Mouse (Mus musculus): Measurements from ENCODE around the gene Zbtb8b. TPM values are rescaled to one million over a fixed set of nuclear protein-coding genes. Genes with fewer than 3 reads are reported as not detected.
"Not testable (repeated sequence)": the region's sequence is repeated elsewhere in the genome, so short reads cannot be mapped to it uniquely, and the experiment has no call there.

Zbtb8b gene
- total RNA-seq, 2 experiments from 2014 or later, result not detected

DNA sequence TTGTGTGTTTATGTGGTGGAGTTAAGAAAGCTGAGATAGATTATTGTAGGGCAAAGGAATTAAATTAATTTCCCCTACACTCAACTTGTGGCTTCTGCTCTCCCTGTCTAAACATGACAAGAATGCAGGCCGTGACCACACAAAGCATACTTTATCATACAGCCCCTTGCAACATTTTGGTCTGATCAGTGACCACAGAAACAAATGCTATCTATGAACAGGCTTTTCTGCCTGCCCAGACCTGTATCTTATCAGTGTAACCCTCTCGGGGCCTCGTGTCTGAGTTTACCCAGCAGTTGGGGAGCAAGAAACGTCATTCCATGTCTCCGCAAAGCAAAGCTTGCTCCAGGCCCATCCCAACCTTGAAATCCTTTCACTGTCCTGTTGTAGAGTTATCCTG lies 24.2 kb downstream of the Zbtb8b start:
- DNase-seq, result no peak

DNA sequence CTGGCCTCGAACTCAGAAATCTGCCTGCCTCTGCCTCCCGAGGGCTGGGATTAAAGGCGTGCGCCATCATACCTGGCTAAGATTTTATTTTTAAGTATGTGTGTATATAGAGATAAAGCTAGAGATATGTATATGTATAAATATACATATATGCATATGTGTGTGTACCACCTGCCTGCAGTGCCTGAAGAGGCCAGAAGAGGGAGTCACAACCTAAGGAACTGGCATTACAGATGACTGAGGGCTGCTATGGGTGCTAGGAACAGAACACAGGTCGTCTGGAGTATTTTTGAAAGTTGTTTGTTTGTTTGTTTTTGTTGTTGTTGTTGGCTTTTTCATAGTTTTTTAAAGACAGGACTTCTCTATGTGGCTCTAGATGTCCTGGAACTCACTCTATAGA lies 24.8 kb downstream of the Zbtb8b start:
- DNase-seq, result no peak

DNA sequence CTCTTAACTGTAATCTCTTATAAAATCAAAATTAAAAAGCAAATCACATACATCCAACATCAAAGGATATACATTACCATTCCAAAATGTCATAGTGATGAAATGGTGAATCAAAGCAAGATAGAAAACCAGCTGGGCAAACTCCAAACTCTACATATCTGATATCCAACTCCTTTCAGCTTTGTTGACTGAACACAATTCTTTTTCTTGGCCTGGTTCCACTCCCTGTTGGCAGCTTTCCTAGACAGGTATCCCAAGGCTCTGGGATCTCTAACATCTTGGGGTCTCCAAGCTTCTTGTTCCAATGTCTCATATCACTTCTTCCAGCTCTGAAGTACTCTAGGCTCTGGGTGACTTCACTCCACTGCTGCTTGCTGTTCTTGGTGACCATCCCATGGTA lies 29.7 kb downstream of the Zbtb8b start:
- DNase-seq, result no peak

DNA sequence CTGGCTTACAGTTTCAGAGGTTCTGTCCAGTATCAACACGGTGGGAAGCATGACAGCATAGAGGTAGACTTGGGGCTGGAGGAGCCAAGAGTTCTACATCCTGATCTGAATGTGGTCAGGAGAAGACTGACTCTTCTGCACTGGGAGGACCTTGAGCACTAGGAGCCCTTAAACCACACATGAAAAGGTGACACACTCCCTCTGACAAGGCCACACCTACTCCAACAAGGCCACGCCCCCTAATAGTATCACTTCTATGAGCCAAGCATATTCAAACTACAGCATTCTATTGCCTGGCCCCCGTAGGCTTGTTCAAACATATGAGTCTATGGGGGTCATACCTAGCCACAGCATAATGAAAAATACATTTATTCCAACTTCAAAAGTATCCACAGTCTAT lies 30.1 kb downstream of the Zbtb8b start:
- not testable (repeated sequence) for DNase-seq

DNA sequence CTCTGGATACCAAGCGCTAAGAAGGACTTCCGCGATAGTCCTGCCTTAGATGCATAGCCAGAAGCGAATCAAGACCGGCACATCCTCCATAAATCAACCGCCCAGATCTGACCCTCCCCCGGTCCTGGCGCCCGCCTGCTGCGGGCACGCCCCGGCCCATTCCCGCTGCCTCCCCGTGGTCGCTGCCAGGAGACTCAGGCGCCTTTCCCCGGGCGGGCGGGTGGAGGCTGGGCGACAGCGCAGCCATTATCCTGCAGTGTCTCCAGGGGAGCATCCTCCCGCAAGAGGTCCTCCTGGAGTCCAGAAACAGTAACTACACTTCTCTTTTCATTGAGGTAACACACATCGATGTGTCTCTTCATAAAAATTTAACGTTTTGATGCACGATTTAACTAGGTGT lies 34.2 kb downstream of the Zbtb8b start:
- peak; percentile 53 for DNase-seq

DNA sequence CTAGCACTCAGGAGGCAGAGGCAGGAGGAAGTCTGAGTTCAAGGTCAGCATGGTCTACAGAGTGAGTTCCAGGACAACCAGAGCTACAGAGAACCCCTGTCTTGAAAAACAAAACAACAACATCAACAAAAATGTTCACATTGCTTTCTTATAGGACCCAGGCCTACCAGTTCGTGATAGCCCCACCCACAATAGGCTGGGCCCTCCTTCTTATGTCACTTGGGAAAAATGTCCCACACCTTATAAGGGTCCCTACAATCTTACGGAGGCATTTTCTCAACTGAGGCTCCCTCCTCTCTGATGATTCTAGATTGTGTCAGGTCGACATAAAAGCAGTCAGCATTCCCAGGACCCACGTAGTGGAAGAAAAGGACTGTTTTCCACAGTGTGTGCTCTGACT lies 40.8 kb downstream of the Zbtb8b start:
- DNase-seq, result no peak

DNA sequence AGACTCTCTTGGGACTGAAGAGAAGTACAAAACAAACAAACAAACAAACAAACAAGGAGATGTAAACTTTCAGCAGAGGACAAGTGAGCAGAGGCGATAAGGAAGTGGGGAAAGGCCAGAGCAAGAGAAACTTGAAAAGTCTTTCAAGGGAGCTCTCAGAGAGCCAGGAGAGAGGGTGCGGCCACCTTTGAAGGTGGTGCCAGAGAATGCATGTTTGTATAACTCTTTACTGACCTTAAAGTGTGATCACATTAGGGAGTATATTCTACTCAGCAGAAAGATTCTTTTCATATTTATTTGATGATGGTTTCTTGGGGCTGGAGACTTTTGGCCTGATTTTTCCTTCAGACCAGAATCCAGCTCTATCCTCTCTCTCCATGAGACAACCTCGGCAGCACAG lies 43.7 kb downstream of the Zbtb8b start:
- DNase-seq, result no peak

DNA sequence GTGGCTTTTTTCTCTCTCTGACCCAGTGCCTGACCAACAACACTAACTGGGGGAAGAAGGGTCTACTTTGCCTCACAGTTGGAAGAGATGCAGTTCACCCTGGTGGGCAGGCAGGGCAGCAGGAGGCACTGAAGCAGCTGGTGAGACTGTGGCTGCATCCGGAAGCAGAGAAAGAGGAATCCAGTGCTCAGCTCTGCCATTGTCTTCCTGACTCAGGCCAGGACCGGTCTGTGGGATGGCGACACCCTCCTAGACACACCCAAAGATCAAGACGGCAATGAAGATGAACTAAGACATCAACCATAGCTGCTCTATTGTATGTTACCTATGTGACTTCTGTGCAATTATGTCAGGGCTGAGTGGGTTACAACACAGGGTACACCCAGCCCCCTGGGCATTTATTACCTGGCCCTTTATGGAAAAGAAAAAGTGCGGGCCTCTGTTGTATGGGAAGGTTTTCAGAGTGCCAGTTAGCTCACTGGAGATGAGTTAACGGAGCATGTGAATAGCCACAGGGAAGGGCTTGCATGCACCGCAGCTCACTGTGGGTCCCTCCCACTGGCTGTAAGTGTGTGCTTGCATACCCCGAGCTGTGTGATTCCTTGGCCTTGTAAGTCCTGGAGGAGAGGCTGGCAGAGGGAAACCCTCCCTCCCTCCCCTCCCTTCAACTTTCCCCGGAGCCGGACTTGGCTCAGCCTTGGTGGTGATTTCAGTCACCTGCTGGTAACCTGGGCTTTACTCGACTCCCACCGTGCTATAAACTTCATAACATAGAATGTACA lies 46.4 kb downstream of the Zbtb8b start:
- DNase-seq, result no peak

DNA sequence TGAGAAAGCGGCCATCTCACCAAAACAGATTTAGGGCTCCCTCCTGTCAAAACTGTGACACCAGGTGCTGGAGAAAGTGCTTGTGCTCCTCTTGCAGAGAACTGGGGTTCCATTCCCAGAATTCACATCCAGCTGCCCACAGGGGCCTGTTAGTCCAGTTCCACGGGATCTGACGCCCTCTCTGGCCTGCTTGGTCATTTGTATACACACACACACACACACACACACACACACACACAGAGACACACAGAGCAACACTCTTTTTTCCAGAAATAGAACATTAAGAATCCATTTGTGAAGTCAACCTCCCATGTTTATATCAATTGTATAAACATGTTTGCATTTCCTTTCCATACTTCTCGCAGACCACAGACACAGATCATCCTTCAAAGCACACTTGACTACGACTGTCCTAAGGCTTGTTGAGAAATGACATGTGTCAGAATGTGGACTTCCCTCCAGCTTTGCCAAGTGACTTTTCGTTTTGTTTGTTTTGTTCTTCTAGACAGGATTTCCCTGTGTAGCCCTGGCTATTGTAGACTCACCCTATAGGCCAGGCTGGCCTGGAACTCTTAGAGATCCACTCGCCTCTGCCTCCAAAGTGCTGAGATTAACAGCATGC lies 49.6 kb downstream of the Zbtb8b start:
- DNase-seq, result no peak

DNA sequence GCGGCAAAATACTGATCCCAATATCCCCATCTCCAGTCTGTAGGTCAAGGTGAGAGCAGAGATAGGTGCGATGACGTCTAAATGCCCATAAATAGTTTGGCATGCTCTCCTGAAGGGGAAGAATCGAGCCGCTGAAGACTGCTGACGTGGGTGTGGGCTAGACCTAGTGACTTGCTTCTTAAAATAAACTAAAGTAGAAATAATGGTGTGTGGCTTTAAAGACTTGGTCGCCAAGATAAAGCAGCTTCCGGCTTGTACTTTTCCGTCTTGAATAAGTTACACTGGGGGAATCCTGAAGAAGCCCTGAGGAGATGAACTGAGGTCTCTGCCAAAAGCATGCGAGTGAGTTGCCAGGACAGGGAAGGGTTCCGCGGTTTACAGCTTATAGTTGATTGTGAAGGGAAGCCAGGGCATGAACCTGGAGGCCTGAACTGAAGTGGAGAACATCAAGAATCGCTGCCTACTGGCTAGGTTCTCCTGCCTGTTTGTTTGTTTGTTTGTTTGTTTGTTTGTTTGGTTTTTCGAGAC lies 50.4 kb downstream of the Zbtb8b start:
- no peak for DNase-seq

DNA sequence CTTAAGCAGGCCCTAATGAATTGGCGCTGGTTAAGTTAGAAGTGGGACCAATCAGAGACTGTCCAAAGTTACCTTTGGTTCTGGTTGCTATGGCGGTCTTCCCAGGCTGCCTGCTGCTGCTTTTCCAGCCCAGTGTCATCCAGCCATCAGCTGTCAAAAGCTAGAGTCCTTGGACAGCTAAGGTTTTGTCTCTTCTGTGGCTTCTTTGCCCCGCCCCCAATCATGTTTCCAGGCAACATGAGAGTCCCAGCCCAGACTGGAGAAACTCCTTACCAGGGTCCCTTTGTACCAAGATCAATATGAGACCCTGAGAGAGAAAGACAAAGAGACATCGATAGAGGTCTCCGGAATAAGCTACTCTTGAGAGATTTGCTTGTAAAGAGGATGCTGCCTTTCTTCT lies 52.2 kb downstream of the Zbtb8b start:
- DNase-seq, result no peak

DNA sequence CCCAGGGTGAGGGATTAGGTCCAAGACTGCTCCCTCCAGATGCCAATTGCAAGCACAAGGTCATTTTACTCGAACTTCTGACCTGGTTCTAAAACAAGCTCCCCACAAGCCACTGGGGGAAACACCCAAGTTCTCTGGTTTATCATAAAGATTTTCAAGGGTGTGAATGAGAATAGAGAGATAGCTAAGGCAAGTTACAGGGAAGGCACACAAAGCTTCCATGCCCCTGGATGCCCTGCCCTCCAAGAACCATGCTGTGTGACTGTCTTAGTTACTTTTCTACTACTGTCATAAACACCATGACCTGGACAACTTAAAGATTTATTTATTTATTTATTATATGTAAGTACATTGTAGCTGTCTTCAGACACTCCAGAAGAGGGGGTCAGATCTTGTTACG lies 53.7 kb downstream of the Zbtb8b start:
- DNase-seq, result no peak

DNA sequence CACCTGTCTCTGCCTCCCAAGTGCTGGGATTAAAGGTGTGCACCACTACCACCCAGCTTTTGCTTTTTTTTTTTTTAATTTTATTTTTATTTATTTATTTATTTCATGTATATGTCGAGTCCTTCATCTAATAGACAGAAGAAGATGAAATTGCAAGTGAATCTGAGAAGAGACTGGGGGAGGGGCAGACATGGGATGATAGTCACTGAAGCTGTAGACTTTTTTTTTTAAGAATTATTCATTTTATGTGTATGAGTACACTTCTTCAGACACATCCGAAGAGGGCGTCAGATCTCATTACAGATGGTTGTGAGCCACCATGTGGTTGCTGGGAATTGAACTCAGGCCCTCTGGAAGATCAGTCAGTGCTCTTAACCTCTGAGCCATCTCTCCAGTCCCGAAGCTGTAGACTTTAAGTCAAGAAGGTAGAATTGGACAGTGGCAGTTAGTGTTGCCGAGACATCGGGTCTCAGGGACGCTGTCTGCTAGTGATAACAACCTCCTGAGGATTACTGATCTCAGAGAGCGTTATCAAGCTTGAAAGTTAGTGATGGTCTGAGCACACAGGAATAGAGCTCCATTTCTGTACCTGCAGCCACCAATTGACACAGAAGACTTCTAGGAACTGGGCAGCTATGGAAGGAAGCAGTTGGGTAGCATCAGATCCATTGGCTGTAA lies 54.2 kb downstream of the Zbtb8b start:
- DNase-seq, result no peak

DNA sequence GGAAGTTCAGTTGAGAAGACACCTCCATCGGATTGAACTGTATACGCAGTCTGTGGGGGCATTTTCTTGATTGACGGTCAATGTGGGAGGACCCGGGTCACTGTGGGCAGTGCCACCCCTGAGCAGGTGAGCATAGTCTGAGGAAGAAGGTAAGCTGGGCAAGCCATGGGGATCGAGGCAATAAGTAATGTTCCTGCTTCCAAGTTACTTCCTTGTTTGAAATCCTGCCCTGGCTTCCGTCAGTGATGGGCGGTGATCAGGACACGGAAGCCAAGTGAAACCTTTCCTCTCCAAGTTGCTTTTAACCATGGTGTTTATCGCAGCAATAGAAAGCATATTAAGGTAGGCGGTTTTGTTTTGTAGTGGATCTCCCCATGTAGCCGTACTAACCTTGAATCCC lies 55.0 kb downstream of the Zbtb8b start:
- no peak for DNase-seq

DNA sequence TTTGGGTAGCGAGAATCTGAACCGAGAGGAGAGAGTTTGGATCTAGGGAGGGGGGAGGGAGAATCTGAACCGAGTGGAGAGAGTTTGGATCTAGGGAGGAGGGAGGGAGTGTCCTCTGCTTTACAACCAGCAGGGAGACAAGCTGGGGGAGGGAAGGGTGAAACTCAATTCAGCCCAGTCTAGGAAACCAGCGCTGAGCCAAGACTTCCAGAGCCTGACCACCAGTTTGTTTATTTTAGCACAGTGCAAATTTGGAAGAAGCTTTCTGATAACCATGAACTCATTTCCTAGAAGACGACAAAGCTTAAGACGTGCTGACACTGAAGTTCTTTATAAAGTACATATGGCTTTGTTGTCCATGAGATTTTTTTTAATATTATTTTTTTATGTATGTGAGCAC lies 56.2 kb downstream of the Zbtb8b start:
- no peak for DNase-seq

DNA sequence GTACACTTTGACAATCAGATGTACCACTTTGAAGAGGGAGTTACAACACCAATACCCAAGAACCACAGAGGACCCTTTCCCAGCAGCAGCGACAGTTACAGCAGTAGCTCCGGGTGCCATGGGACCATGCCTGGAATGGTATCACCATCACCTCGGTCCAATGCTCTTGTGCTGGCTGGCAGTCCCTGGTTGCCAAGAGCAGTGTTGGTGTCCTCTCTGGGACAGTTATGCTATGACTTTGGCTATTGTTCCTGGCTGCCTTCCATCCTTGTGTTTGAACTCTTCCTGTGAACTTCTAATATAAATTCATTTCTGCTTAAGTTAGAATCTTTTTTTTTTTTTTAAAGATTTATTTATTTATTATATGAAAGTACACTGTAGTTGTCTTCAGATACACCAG lies 57.1 kb downstream of the Zbtb8b start:
- DNase-seq, result no peak

DNA sequence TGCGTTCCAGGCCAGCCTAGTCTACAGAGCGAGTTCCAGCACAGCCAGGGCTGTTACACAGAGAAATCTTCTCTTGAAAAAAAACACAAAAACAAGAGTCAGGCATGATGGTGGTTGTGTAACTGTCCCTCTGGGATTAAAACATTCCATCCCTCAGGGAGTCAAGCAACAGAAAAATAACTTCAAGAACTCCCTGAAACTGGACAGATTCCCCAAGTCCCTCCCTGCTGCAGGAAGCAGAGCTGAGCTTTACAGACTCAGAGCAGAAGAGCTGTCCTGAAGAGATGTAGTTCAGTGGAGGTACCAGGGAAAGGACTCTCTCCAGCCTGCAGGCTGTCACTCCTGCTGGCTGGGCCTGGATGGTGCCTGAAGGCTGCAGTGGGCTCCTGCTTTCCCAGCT lies 58.2 kb downstream of the Zbtb8b start:
- DNase-seq, result no peak

DNA sequence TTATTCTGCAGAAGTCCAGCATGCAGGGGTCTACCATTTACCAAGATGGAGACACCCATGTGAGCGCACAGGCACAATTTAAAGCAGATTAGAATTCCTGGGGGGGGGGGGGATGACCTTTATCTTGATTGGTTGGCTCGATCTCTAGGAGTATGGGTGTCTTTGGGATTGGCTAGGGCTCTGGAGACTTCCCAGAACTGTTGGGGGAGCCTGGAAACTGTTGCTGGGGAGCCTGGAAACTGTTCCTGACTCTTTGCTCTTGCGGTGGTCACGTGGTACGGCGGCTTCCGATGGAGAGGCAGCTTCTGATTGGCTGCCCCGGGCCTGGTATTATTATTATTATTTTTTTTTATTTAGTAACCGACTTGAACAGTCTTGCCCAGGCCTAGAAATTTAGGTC lies 58.6 kb downstream of the Zbtb8b start:
- DNase-seq, result no peak

DNA sequence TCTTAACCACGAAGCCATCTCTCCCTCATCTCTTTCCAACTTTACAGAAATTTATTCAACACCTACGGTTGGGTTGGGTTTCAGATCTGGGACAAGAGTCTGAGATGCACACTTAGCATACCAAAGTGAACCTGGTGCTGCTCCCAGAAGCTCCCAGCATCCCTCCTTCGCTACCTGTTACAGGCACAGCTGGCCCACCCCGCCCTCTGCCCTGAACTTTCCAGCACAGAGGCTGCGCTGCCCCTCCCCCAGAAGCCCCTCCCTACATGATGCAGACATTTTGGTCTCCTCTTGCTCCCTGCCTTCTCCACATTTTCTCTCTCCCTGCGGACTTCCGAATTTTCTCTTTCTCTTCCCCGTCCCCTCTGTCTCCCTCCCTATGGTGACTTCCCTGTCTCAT lies 59.5 kb downstream of the Zbtb8b start:
- no peak for DNase-seq

DNA sequence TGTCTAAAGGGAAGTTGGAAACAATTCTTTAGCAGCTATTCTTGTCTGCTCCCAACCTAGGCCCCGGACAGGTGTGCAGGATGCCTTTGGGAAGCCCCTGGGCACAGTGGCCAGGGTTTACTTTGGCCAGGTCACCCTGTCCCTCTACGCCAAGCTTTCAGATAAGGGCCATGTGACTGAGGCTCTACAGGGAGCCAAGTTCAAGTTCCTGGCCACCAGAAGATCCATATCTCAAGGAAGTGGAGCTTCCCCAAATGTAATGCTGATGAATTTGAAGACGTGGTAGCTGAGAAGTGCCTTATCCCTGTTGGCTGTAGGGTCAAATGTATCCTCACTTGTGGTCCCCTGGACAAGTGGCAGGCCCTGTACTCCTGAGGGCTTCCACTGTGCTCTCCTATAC lies 60.8 kb downstream of the Zbtb8b start:
- DNase-seq, result no peak

DNA sequence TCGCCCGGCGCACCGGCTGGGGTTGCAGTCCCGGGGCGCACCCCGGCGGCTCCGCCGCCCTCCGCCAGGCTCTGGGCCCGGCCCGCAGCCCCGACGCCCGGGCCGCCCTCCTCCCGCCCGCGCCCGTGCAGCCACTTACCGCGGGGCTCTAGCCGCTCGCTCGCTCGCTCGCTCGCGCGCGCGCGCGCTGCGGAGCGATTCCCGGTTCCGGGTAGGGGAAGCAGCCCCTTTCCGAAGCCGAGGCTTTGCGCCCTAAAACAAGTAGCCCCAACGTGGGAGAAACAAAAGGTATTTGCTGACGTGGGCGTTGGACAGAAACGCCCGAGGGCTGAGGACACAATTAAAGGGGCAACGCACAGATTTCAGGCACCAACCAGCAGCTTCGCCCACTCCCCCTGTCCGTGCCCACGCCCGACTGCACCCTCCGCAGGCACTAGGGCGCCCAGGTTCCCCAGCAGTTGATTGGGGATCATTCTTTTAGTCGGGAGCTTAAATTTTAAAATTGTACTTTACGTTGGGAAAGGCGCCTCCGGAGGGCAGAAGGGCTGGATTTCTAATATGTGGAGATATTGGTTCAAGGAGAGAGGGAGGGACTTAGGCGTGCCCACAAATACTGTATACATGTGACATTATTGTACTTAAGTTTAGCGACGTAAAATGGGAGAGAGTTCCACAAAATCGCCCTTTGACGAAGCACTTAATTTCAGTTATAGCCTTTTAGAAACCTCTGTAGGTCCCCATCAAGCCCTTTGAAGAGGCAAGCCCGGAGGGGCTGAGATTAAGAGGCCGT lies 62.9 kb downstream of the Zbtb8b start, which contains the start of gene Zbtb8a:
Gene Zbtb8a, minus strand, starts transcription at position 516 of the 790 bp plus-strand sequence.
- peak; percentile 55 for DNase-seq

DNA sequence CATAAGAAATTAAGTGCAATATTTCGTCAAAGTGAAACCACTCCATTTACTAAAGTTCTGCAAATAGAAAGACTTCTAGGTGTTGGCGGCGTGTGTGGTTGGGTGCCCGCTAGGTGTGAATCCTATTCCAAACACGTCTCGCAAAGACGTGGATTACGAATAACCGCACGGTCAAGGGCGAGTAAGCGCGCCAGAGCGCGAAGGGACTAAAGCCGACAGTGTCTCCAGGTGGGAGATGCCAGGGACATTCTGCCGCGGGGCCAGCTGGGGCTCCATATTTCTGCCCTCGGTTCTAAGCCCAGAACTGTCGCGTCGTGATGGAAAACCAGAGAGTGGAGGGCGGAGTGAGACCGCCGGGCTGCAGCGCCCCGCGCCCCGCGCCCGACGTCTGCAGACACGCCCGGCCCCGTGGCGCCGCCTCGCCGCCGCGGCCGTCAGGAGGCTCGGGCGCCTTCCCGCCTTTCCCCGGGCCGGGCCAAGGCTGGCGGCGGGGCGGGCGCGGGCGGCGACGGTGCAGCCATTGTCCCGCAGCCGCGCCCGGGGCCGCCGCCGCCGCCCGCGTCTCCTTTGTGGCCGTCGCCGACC lies 63.6 kb downstream of the Zbtb8b start:
- peak; percentile 57 for DNase-seq
